Mouse (Mus musculus) testis, adult 2 months (tissue): ENCODE results near the gene Gpr34. TPM values are rescaled to one million over a fixed set of nuclear protein-coding genes. Genes with fewer than 3 reads are reported as not detected.

Source experiments
- H3K27ac ChIP-seq: fragments of 200-500 bp; 2 replicates; pipeline ENCODE4 v1.5.1; 2012; ENCODE audit warnings: low read depth, low read length; ENCODE audit not compliant: control insufficient read depth, insufficient read depth
- H3K27me3 ChIP-seq: fragments of 200-500 bp; 2 replicates; pipeline ENCODE4 v1.6.1; 2012; ENCODE audit warnings: mild to moderate bottlenecking, low read length, moderate library complexity; ENCODE audit not compliant: control insufficient read depth, insufficient read depth
- H3K36me3 ChIP-seq: fragments of 200-500 bp; 2 replicates; pipeline ENCODE4 v1.6.1; 2012; ENCODE audit warnings: mild to moderate bottlenecking, low read length; ENCODE audit not compliant: control insufficient read depth, insufficient read depth
- H3K4me1 ChIP-seq: fragments of 200-500 bp; 2 replicates; pipeline ENCODE4 v1.6.1; 2012; ENCODE audit warnings: low read length; ENCODE audit not compliant: control insufficient read depth, insufficient read depth
- H3K4me3 ChIP-seq: fragments of 200-500 bp; 2 replicates; pipeline ENCODE4 v1.5.1; 2012; ENCODE audit warnings: low read depth, mild to moderate bottlenecking, low read length, moderate library complexity, mixed read lengths; ENCODE audit not compliant: control insufficient read depth
- CTCF ChIP-seq: fragments of 200-500 bp; IDR thresholded peaks from 2 replicates; pipeline ENCODE4 v1.5.1; 2012; ENCODE audit warnings: low read depth, mild to moderate bottlenecking, inconsistent platforms, low read length, moderate library complexity; ENCODE audit not compliant: control insufficient read depth, insufficient read depth, insufficient replicate concordance
- POLR2A ChIP-seq: fragments of 200-500 bp; IDR thresholded peaks from 2 replicates; pipeline ENCODE4 v1.6.1; 2012; ENCODE audit warnings: low read depth, mild to moderate bottlenecking, inconsistent platforms, low read length, moderate library complexity; ENCODE audit not compliant: control insufficient read depth
- polyA plus RNA-seq: library from polyadenylated mRNA; depleted of rRNA; stranded (reverse); fragments of >200 nt; gene quantifications from 2 replicates; pipeline ENCODE4 v1.2.3, GENCODE M21; 2012; rRNA removed

The Gpr34 gene
- 0.06 and 0.18 TPM in 2 replicates for polyA plus RNA-seq

DNA sequence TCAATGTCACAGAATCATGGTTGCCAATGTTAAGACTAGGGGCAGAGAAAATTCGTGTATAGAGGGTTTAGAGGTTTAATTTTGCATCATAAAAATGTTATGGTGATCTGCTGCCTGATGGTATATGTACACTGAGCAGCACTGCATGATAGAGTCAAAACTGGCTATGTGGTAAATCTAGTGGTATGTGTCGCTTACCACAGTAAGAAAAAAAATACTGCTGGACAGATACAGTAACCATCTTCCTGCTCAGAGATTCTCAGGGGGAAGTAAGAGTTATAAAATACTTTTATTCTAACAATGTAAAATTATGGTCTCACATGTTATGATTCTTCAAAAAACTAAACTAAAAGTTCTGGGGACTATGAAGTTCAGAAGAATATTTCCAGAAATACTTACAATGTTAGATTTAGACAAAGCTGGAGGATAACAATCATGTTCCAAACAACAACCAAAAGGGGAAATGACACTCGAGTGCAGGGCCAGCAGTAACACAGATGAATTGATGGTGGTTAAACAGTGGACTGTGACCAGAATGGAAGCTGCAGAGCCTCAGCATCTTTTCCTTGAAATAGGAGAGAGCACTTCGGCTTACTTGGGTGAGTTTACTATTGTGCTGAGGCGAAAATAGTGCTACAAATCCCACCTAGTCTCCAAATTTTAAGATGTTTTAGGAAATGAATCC is at the start of gene Gpr34:
TSS of gene Gpr34 (plus strand) at position 491 of the 685 bp plus-strand sequence.
- H3K27ac ChIP-seq: no peak within 1 kb of the TSS
- no peak within 1 kb of the TSS for H3K4me3 ChIP-seq
- H3K4me1 ChIP-seq: no peaks in the 10 kb centered on the region
- no peak for TF ChIP-seq CTCF
- no peak for TF ChIP-seq POLR2A
- no peaks in the 10 kb centered on the region for H3K27me3 ChIP-seq
- no peaks in the 10 kb centered on the region for H3K36me3 ChIP-seq

DNA sequence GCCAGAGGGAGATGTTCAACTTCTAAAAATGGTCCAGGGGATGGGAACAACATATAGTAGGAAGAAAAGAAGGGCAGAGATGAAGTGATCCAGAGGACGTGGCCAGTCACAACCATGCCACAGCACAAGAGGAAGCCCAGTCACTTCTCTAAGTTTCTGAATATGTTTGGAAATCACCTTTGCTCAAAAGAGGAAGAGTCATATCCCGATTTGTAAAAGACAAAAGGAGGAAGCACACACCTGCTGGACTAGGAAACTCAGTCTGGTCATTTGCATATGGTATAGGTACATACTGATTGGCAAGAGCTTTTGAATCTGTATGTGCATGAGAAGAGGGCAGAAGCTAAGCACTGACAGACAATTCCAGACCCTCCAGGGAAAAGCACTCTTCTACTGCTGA is 32.5 kb upstream of the Gpr34 start:
- H3K27me3 ChIP-seq: no peaks in the 10 kb centered on the region
- H3K4me3 ChIP-seq: no peak overlapping the region
- H3K27ac ChIP-seq: no peak overlapping the region
- no peaks in the 10 kb centered on the region for H3K4me1 ChIP-seq
- TF ChIP-seq POLR2A (no peak), CTCF (no peak)
- H3K36me3 ChIP-seq: no peaks in the 10 kb centered on the region

DNA sequence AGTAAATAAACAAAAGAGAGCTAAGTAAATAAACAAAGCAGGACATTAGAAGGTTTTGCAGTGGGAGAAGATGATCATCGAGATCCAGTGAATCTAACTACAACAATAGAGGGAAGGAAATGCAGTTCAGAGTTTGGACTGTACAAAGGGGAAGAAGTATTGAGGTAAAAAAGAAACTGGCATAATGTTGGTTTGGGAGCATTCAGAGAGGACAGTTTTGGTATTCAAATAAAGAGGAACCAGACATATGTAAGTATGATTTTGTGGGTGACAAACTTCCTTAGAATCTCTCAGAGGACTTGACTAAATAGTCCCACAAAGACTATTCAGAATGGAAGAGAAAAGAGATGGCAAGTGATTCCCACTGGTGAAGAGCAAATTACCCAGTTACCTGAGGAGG is 31.9 kb upstream of the Gpr34 start:
- Histone ChIP-seq H3K27me3 (no peaks in the 10 kb centered on the region), H3K4me3 (no peak overlapping the region), H3K27ac (no peak overlapping the region), H3K36me3 (no peaks in the 10 kb centered on the region), H3K4me1 (no peaks in the 10 kb centered on the region)
- TF ChIP-seq CTCF (no peak), POLR2A (no peak)

DNA sequence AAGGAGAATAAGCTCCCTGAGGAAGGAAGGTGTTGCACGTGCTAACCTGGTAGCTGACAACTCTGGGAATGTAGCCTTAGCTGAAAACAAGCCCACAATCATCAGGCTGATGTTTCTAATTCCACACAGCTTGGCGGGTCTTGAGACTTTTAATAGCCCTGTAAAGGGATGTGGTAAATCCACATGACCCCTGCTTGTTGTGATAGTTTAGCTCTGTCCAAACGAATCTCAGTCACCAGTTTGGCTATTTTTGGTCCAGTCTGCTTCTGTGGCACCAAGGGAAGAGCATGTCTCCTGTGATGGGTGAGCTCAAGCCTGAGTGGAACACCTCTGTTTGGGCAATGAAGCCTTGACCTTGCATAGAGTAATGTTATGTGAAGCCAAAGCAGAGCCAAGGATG is 25.1 kb upstream of the Gpr34 start:
- no peaks in the 10 kb centered on the region for H3K4me1 ChIP-seq
- H3K36me3 ChIP-seq: no peaks in the 10 kb centered on the region
- H3K4me3 ChIP-seq: no peak overlapping the region
- no peak overlapping the region for H3K27ac ChIP-seq
- no peaks in the 10 kb centered on the region for H3K27me3 ChIP-seq
- TF ChIP-seq POLR2A (no peak), CTCF (no peak)

DNA sequence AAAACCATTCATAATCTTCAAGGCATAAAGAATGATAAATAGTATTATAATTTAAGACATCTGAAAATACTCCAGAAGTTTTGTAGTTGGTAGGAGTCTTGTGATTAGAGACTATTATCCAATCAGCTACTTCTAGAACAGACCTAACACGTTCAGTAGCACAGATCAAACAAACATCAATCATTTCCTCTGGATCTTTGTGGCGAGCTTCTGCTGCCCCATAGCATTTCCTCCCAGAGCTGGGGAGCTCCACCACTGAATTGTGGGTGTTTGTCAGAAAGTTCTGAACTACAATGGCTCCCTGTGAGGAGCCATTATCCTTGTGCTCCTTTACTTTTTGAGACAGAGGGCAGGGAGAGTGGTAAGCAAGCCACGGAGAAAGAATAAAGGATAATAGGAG is 24.1 kb upstream of the Gpr34 start:
- Histone ChIP-seq H3K27me3 (no peaks in the 10 kb centered on the region), H3K27ac (no peak overlapping the region), H3K4me1 (no peaks in the 10 kb centered on the region), H3K4me3 (no peak overlapping the region), H3K36me3 (no peaks in the 10 kb centered on the region)
- TF ChIP-seq CTCF (no peak), POLR2A (no peak)

DNA sequence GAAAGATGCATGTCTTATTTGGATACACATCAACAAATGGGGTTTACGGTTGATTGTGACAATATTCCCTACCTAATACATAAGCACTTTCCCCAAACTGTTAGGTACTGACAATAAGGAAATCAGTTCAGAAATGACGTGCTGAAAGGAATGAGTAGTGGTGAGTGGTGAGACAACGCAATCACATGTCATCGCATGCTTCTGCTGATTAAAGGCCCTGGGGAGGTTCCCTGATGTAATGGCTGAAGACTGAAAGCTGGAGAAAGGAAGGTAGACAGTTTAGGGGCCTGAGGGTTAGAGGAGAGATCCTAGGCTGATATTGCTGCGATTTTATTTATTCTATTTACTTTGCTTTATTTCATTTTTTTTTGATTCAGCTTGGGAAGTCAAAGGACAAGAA is 20.8 kb upstream of the Gpr34 start:
- TF ChIP-seq POLR2A (no peak), CTCF (no peak)
- no peaks in the 10 kb centered on the region for H3K27me3 ChIP-seq

DNA sequence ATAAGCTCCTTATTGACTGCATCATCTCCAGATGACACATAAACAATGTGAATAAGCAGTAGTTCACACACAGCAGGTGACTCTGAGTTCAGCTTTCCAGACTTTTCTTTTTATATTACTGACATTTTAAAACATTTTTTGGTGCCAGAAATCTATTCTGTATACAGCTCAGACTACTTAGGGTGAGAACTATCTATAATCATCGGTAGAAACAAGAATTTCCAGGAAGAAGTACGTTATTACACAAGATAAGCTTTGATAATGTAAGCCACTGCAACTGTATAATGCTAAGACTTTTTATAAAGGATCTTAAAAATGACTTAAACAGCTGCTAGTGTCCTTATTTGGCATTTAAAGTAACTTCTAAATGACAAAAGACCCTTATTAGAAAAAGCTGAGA is 19.8 kb upstream of the Gpr34 start:
- Histone ChIP-seq H3K27ac (no peak overlapping the region), H3K27me3 (no peaks in the 10 kb centered on the region), H3K4me1 (no peaks in the 10 kb centered on the region), H3K36me3 (no peaks in the 10 kb centered on the region), H3K4me3 (no peak overlapping the region)
- TF ChIP-seq POLR2A: no peak
- TF ChIP-seq CTCF: no peak

More for the DNA sequence above, 20.8 kb upstream of the Gpr34 start:
- Histone ChIP-seq H3K4me3 (no peak overlapping the region), H3K36me3 (no peaks in the 10 kb centered on the region), H3K4me1 (no peaks in the 10 kb centered on the region), H3K27ac (no peak overlapping the region)

DNA sequence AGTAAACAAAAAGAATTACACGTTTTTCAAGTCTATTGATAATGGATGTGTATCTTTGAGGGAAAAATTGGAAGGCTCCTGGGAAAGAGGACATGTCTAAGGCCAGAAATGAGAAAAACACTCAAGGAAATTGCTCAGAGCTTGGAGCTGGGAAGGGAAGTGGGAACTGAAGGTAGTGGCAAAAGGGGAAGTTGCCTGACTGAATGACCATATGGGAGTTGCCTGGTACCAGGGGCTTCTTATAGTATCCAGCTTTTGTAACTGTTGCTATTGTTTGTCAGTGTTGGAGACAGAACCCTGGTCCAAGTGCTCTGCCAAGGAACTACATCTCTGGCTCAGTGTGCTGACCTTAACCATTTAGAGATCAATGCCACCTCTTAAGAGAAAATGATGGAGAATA is 15.2 kb upstream of the Gpr34 start:
- Histone ChIP-seq H3K27me3 (no peaks in the 10 kb centered on the region), H3K36me3 (no peaks in the 10 kb centered on the region), H3K4me1 (no peaks in the 10 kb centered on the region), H3K4me3 (no peak overlapping the region), H3K27ac (no peak overlapping the region)
- no peak for TF ChIP-seq POLR2A
- TF ChIP-seq CTCF: no peak
